Mouse (Mus musculus) stomach, embryonic 15.5 days (tissue): Measurements from ENCODE around the gene Mmp24. TPM values are rescaled to one million over a fixed set of nuclear protein-coding genes. Genes with fewer than 3 reads are reported as not detected.

ENCODE experiments used
- ATAC-seq: fragments of 200-750 bp; cut with Nextera tagmentation; 2 replicates; pipeline ENCODE4 v1.8.0; 2017; ENCODE audit warnings: low read depth, moderate number of reproducible peaks, moderate TSS enrichment; ENCODE audit not compliant: insufficient read depth, low FRiP score
- H3K27ac ChIP-seq: fragments of 300-500 bp; sonication (generic); 2 replicates; pipeline ENCODE4 v1.5.1; 2015; ENCODE audit warnings: mild to moderate bottlenecking, inconsistent platforms
- H3K27me3 ChIP-seq: fragments of 300-500 bp; sonication (generic); replicated peaks from 2 replicates; pipeline ENCODE4 v1.6.1; 2015; ENCODE audit warnings: inconsistent platforms
- H3K36me3 ChIP-seq: fragments of 300-500 bp; sonication (generic); 2 replicates; pipeline ENCODE4 v1.6.1; 2015; ENCODE audit warnings: inconsistent platforms
- H3K4me1 ChIP-seq: fragments of 300-500 bp; sonication (generic); 2 replicates; pipeline ENCODE4 v1.6.1; 2015; ENCODE audit warnings: inconsistent platforms
- H3K4me2 ChIP-seq: fragments of 300-500 bp; sonication (generic); 2 replicates; pipeline ENCODE4 v1.6.1; 2015; ENCODE audit warnings: mild to moderate bottlenecking, inconsistent platforms
- H3K4me3 ChIP-seq: fragments of 300-500 bp; sonication (generic); replicated peaks from 2 replicates; pipeline ENCODE4 v1.5.1; 2015; ENCODE audit warnings: inconsistent platforms
- H3K9ac ChIP-seq: fragments of 300-500 bp; sonication (generic); 2 replicates; pipeline ENCODE4 v1.6.1; 2015; ENCODE audit warnings: inconsistent platforms
- H3K9me3 ChIP-seq: fragments of 300-500 bp; sonication (generic); 2 replicates; pipeline ENCODE4 v1.6.1; 2016; ENCODE audit warnings: inconsistent platforms
- WGBS: fragments of 180-500 bp; shearing (Covaris S2); methylation state at CpG from one replicate; pipeline ENCODE4 v1.1.7; 2015; 5-methylcytosine and 5-hydroxymethylcytosine counted together
- polyA plus RNA-seq: library from polyadenylated mRNA; unstranded; fragments of >200 nt; fragmentation: Nextera tagmentation; extraction: Ambion mirVana; gene quantifications from 2 replicates; pipeline ENCODE4 v1.2.1, GENCODE M21; 2015

Mmp24 gene
- polyA plus RNA-seq, 1 experiment from 2014 or later, result 0.32 TPM

DNA sequence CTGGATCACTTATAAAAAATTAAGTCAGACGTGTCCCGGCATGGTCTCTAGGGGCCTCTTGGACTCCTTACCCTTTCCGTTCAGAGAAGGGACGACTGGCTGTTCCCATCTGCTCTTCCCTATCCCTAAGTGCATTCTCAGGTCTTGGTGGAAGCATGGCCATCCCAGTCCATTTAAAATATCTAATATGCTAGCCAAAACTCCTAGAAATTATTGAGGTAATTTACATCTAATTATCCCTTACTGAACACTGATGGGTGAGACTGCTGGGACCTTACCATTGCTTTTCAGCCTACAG is 2.5 kb downstream of the Mmp24 start:
- no peak for ATAC-seq
- Histone ChIP-seq H3K27me3 (peaks cover 36% of the 10 kb centered on the region), H3K27ac (no peak overlapping the region), H3K9ac (no peak overlapping the region), H3K36me3 (no peaks in the 10 kb centered on the region), H3K4me1 (peaks cover 9% of the 10 kb centered on the region; the same call in 1 of the 2 replicates), H3K4me3 (no peak overlapping the region), H3K9me3 (no peaks in the 10 kb centered on the region), H3K4me2 (no peak overlapping the region)
- 83% methylated on average over 4 of the region's 4 CpGs for WGBS

DNA sequence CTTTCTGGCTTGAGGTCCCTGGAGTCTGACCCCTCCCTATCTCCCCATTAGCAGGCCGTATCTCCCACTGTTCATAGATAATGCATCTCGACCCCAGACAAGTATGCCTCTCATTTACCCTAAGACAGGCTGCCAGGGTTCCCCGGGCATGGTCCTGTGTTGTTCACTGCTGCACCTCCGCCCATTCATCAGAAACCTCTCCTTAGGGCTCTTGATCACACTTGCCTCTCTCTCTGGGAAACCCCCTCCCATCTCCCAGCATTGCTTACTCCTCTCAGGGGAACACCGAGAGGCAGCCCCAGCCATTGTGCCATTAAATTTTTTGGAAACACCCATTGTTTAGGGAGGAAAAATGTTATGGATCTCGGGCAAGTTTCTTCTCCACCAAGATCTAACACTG is 2.9 kb downstream of the Mmp24 start:
- Histone ChIP-seq H3K4me2 (no peak overlapping the region), H3K36me3 (no peaks in the 10 kb centered on the region), H3K9me3 (no peaks in the 10 kb centered on the region), H3K4me3 (no peak overlapping the region), H3K9ac (no peak overlapping the region), H3K4me1 (peaks cover 9% of the 10 kb centered on the region; the same call in 1 of the 2 replicates), H3K27me3 (peaks cover 36% of the 10 kb centered on the region), H3K27ac (no peak overlapping the region)
- no peak for ATAC-seq
- 69% methylated on average over 6 of the region's 6 CpGs for WGBS

DNA sequence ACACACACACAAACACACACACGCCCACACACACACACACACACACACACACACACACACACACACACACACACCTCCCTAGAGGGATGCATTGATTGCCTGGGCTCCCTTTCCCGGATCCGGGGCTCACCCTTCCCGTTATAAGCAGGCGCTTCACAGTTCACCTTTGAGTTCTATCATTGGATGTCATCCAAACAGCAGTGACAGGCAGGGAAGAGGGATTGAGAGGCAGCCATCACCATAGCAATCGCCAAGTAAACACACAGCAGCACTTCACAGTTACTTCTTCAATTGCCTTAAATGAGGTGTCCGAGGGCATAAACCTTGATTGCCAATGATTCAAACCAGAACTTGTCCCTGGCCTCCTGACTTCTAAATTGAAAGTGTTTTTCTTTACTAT is 3.9 kb downstream of the Mmp24 start:
- no peaks in the 10 kb centered on the region for H3K9me3 ChIP-seq
- no peaks in the 10 kb centered on the region for H3K36me3 ChIP-seq
- no peak overlapping the region for H3K9ac ChIP-seq
- H3K27ac ChIP-seq, result no peak overlapping the region
- no peak overlapping the region for H3K4me2 ChIP-seq
- 32% methylated on average over 6 of the region's 7 CpGs for WGBS
- no peak overlapping the region for H3K4me3 ChIP-seq
- H3K27me3 ChIP-seq, result peaks cover 26% of the 10 kb centered on the region
- peaks cover 9% of the 10 kb centered on the region; the same call in 1 of the 2 replicates for H3K4me1 ChIP-seq
- no peak for ATAC-seq

DNA sequence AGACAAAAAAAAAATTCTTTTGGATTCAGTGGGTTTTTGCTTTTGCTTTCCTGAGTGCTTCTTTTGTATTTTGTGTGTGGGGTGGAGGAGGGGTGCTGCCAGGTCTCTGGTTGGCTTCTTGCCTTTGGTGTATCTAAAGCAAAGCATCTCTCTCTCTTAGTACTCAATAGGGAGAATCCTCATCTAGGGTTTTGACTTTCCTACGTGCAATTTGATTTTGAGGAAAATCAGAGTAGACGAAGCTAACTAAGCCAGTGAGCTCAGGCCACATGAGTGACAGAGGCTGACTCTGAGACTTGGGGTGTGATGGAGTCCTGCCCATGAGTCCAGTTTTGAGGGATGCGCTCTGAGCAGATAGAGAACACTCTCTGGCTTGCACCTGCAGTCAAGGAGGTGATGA is 4.4 kb downstream of the Mmp24 start:
- Histone ChIP-seq H3K27ac (no peak overlapping the region), H3K36me3 (no peaks in the 10 kb centered on the region), H3K9ac (no peak overlapping the region), H3K27me3 (peaks cover 22% of the 10 kb centered on the region), H3K4me3 (no peak overlapping the region), H3K9me3 (no peaks in the 10 kb centered on the region), H3K4me2 (no peak overlapping the region), H3K4me1 (peaks cover 9% of the 10 kb centered on the region; the same call in 1 of the 2 replicates)
- no peak for ATAC-seq
- WGBS, result 81% methylated on average over 3 of the region's 3 CpGs

DNA sequence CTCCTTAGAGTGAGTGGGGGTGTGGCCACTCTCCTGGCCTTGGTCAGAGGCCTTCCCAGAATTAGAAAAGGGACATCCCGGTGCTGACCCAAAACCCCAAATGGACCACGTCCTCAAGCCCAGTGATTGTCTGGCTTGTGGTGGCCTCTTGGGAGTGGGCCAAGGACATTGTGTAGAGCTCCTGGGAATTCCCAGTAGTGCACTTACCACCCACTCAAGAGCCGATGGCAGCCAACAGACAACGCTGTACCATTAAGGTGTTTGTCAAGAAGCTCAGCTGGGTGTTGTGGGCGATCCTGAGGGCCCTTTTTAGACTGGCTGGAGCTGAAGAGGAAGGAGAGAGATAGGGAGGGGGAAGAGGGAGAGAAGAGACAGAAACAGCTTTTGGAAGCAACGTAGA is 9.4 kb downstream of the Mmp24 start:
- Histone ChIP-seq H3K9ac (no peak overlapping the region), H3K9me3 (no peaks in the 10 kb centered on the region), H3K4me1 (no peaks in the 10 kb centered on the region), H3K4me2 (no peak overlapping the region), H3K27me3 (0 out of 2 replicates have a peak, but pooled peaks cover 6% of the 10 kb centered on the region), H3K36me3 (no peaks in the 10 kb centered on the region), H3K27ac (no peak overlapping the region), H3K4me3 (no peak overlapping the region)
- 83% methylated on average over 6 of the region's 6 CpGs for WGBS
- no peak for ATAC-seq

DNA sequence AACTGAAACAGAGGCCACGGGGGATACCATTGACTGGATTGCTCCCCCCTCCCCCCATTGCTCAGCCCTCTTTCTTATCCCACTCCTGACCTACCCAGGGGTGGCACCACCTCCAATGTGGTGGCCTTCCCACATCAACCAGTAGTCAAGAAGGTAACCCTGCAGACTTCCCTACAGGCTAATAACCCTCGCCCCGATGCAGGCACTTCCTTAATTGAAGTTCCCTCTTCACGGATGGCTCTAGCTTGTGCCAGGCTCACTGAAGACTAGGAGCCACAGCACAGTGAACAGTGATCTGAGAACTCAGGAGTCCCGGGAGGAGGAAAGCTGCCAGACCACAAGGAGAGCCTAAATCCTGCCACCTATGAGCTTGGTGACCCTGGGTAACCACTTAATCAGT is 11.8 kb downstream of the Mmp24 start:
- no peaks in the 10 kb centered on the region for H3K36me3 ChIP-seq
- no peak for ATAC-seq
- no peaks in the 10 kb centered on the region for H3K4me1 ChIP-seq
- H3K27ac ChIP-seq, result no peak overlapping the region
- H3K9me3 ChIP-seq, result no peaks in the 10 kb centered on the region
- no peak overlapping the region for H3K4me2 ChIP-seq
- 65% methylated on average over 5 of the region's 5 CpGs for WGBS
- no peak overlapping the region for H3K4me3 ChIP-seq
- H3K27me3 ChIP-seq, result 0 out of 2 replicates have a peak, but pooled peaks cover 6% of the 10 kb centered on the region
- H3K9ac ChIP-seq, result no peak overlapping the region

DNA sequence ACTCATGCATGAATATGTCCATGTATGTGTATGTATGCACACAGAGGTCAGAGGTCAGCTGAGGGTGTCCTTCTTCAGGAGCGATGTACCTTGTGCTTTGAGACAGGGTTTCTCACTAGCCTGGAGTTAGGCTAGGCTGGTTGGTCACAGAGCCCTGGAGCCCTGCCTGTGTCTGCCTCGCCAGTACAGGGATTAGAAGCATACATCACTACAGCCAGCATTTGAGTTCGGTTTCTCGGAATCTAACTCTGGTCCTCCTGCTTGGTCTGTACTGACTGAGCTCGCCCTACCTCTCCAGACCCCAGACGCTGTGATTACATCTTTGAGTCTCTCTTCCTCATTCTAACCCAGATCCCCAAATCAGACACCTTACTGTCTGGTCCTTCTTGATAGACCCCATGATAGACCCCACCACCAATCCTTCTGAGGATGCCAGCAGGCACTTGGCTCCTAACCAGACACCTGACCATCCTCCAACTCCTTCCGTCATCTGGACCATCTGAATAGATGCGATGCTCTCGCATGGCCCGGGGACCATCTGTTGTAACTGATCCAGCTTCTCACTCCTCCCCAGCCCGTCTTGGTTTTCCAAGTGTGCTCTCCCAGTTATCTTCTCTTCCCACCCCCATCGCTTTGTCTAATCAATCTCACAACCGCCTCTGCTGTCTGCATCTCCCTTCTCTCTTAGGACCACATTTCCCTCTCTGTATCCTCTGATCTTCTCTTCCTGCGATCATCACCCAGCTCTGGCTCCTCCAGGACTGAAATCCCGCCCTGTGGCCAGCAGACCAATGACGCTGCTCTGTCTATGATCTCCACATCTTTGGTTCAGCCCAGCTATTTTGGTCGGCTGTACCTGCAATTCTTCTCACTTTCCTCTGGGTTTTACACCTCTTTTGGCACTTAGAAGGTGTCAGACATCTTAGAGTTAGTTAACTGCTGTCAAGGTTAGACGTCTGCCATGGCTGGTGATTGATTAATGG is 13.1 kb downstream of the Mmp24 start:
- no peak overlapping the region for H3K27ac ChIP-seq
- no peaks in the 10 kb centered on the region for H3K36me3 ChIP-seq
- H3K9ac ChIP-seq, result no peak overlapping the region
- no peak overlapping the region for H3K4me3 ChIP-seq
- H3K4me1 ChIP-seq, result no peaks in the 10 kb centered on the region
- 56% methylated on average over 18 of the region's 18 CpGs for WGBS
- no peak overlapping the region for H3K4me2 ChIP-seq
- no peak for ATAC-seq
- no peaks in the 10 kb centered on the region for H3K9me3 ChIP-seq
- H3K27me3 ChIP-seq, result 0 out of 2 replicates have a peak, but pooled peaks cover 6% of the 10 kb centered on the region

DNA sequence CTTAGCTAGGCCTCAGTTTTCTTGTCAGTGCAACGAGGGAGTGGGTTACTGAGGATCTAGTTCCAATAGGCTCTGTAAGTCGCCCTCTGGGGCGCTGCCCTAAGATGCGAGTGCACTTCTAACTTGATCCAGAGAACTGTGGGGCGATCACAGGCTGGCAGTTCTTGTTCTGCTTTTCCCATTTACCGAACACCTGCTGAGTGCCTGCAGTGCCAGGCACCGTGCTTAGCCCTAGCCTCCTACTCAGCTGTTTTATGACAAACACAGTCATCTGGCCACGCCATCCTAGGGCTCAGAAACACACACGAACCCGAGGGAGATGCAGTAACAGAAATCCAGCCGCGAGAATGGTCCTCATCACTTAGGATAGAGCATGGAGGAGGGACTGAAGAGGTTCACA is 17.8 kb downstream of the Mmp24 start:
- no peaks in the 10 kb centered on the region for H3K36me3 ChIP-seq
- ATAC-seq, result no peak
- no peak overlapping the region for H3K9ac ChIP-seq
- 38% methylated on average over 12 of the region's 12 CpGs for WGBS
- H3K27ac ChIP-seq, result no peak overlapping the region
- 0 out of 2 replicates have a peak, but pooled peaks cover 3% of the 10 kb centered on the region for H3K27me3 ChIP-seq
- H3K9me3 ChIP-seq, result no peaks in the 10 kb centered on the region
- no peak overlapping the region; the same call in 1 of the 2 replicates for H3K4me2 ChIP-seq
- H3K4me1 ChIP-seq, result no peaks in the 10 kb centered on the region
- H3K4me3 ChIP-seq, result no peak overlapping the region

DNA sequence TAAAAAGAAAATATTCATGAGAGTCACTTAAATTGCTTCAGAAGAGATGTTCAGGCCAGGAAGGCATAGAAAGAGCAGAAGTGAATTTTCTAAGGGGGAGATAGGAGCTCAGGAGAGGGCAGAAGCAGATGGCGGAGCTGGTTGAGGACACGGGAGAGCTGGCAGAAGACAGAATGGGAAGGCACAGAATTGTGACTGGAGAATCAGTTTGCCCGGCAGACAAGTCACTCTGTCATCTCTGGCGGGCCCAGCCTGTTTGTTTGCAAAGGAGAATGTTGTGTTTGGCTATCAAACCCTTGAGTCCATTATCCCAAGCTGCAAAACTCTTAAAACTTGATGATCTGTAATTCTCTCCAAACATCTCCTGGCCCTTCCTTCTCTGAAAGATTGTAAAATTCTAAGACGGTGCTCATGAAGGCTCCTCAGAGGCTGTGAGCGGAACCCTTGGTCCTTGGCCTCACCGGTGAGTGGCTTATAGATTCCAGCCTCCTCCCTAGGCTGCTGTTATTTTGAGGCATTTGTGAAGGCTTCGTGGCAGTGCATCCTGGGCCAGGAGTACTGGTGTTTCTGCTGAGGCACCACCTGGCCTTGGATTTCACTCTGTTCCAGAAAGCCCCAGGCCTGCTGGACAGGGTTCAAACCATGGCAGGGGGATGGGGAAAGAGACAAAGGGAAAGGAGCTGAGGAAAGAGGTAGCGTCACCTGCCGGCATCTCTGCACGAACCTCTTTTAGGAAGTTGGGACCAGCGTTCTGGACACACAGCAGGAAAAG is 19.7 kb downstream of the Mmp24 start:
- H3K36me3 ChIP-seq, result no peaks in the 10 kb centered on the region
- 82% methylated on average over 12 of the region's 12 CpGs for WGBS
- no peak for ATAC-seq
- no peaks in the 10 kb centered on the region for H3K4me1 ChIP-seq
- no peaks in the 10 kb centered on the region for H3K9me3 ChIP-seq
- H3K27ac ChIP-seq, result no peak overlapping the region
- no peak overlapping the region for H3K4me2 ChIP-seq
- H3K27me3 ChIP-seq, result no peaks in the 10 kb centered on the region
- H3K9ac ChIP-seq, result no peak overlapping the region
- H3K4me3 ChIP-seq, result no peak overlapping the region

DNA sequence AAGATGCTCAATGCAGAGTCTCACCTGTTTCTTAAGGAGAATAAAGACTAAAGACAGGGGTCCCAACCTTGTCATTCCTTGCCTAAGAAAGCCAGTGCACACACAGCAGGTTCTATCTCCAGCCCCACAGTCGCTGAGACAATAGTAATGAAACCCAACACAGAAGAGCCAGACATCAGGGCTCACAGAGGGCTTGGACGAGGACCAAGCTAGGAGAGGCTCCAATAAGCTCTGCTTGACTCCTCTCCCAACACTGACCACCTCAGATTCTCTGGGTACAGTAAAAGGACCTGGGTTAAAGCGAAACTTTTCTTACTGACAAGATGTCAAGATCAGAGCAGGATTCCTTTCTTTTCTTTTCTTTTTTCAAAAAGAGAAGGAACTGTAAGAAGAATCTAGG is 23.5 kb downstream of the Mmp24 start:
- Histone ChIP-seq H3K9me3 (no peaks in the 10 kb centered on the region), H3K9ac (no peak overlapping the region), H3K4me2 (no peak overlapping the region), H3K27ac (no peak overlapping the region), H3K4me1 (no peaks in the 10 kb centered on the region), H3K36me3 (no peaks in the 10 kb centered on the region), H3K4me3 (no peak overlapping the region), H3K27me3 (no peaks in the 10 kb centered on the region)
- WGBS, result 53% methylated on average over 3 of the region's 3 CpGs
- ATAC-seq, result no peak

DNA sequence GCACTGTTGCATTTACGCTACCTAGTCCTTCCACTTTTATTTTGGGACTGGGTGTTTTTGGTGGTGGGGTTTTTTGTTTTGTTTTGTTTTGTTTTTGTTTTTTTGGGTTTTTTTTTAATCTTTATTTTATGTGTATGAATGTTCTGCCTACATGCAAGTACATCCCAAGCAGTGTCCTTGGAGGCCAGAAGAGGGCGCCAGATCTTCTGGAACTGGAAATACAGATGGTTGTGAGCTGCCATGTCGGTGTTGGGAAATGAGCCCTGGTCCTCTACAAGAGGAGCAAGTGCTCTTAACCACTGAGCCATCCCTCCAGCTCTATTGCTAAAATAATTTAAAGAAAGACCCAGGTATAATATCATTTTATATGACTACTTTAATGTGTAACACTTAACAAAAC is 27.6 kb downstream of the Mmp24 start:
- Histone ChIP-seq H3K4me3 (no peak overlapping the region), H3K9ac (no peak overlapping the region), H3K4me2 (no peak overlapping the region), H3K9me3 (no peaks in the 10 kb centered on the region), H3K27me3 (no peaks in the 10 kb centered on the region), H3K27ac (no peak overlapping the region), H3K4me1 (no peaks in the 10 kb centered on the region), H3K36me3 (no peaks in the 10 kb centered on the region)
- ATAC-seq, result no peak
- 62% methylated on average over 3 of the region's 3 CpGs for WGBS

DNA sequence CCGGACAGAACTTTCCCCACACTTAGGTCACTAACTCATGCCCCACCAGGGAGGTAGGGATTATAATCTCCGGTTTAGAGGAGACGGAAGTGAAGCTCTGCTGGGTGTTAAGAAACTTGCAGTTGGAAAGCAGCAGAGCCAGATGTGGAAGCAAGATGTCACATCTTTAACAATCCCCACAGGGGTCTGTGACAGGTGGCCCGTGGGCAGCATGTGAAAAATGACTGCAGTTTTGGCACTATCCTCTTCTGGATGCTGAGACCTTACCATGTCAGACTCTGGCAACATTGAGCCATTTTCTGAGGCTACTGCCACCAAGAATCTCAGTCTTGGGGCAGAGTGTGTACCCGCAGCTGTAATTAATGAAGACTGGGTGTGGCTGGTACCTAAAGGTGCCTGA is 28.9 kb downstream of the Mmp24 start:
- H3K9ac ChIP-seq, result no peak overlapping the region
- no peak for ATAC-seq
- no peak overlapping the region for H3K27ac ChIP-seq
- 63% methylated on average over 5 of the region's 5 CpGs for WGBS
- H3K36me3 ChIP-seq, result no peaks in the 10 kb centered on the region
- H3K27me3 ChIP-seq, result no peaks in the 10 kb centered on the region
- no peaks in the 10 kb centered on the region for H3K9me3 ChIP-seq
- H3K4me1 ChIP-seq, result no peaks in the 10 kb centered on the region
- H3K4me2 ChIP-seq, result no peak overlapping the region
- H3K4me3 ChIP-seq, result no peak overlapping the region
